Mouse (Mus musculus): ENCODE measurements around the gene Ankrd63.

Gene Ankrd63

DNA sequence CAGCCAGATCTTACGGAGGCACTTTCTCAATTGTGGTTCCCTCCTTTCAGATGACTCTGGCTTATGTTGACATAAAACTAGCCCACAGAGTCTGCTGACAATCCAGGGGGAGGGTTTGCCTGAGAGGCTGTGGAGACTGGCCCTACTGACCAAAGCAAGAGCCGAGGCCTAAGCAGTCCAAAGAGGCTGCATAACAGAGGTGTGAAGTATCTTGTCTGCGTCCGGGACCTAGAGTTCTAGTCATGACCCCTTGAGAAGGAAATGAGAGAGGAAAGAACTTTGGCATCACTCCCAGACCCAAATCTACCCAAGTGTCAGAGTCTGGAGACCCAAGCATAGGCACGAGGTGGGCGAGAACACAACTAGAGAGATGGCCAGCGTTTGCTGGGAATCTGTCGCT is 17.1 kb downstream of the Ankrd63 start:
- DNase-seq = no peak

- no peak for DNase-seq
Measured at GRCm38 (mm10) chr2:118685088-118685487, 18.7 kb downstream of the Ankrd63 start.

DNA sequence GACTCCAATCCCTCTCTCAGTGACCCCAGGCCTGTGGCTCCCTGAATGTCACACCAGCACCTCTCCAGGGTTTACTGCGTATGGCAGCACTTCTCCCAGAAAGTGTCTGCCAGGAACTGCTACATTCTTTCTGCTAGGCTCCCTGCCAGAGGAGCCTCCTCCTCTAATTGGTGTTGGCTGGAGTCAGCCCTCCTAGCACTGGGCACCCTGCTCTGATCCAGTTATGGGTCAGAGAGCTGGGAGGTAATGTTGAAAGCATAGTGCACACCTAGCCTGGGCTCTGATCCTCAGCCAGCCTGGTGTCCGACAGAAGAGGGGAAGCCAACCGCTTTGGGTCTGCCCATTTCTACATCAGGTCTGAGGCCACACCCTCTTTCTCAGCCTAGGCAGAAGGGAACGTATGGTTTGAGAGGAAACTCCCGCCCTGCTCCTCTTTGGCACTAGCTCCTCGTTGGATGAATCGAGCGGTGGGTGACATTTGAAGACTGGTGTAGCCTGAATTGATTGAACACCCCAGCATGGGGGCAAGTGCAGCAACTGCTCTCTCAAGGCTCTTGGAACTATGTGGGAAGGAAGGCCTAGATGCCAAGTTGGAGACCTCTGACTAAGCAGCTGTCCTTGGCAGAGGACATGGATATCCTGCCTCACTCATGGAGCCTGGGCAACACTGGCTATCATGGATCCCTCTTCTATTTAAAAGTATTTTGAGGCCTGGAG is 21.1 kb downstream of the Ankrd63 start:
- DNase-seq = no peak

GRCm38 (mm10) chr2:118680926-118681325 is 22.8 kb downstream of the Ankrd63 start:
- no peak for DNase-seq

GRCm38 (mm10) chr2:118679577-118679976 is 24.2 kb downstream of the Ankrd63 start:
- no peak for DNase-seq

DNA sequence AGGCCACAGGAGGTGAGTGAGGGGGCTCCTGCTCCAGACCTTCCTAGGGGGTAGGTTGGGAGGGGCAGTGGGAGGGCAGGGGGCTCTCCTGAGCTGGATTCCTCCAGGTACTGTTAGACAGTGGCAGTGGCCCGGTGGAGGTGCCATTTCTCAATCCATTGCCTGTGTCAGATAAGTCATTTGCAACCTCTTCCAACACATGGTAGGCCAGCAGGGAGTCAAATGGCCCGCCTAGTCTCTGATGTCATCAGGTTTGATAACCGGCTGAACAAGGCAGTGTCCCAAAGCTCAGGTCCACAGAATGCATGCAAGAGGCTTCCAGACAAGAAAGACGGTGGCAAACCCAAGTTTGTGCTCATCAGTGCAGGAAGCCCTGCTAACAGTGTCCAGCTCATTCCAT is 25.9 kb downstream of the Ankrd63 start:
- DNase-seq = no peak

DNA sequence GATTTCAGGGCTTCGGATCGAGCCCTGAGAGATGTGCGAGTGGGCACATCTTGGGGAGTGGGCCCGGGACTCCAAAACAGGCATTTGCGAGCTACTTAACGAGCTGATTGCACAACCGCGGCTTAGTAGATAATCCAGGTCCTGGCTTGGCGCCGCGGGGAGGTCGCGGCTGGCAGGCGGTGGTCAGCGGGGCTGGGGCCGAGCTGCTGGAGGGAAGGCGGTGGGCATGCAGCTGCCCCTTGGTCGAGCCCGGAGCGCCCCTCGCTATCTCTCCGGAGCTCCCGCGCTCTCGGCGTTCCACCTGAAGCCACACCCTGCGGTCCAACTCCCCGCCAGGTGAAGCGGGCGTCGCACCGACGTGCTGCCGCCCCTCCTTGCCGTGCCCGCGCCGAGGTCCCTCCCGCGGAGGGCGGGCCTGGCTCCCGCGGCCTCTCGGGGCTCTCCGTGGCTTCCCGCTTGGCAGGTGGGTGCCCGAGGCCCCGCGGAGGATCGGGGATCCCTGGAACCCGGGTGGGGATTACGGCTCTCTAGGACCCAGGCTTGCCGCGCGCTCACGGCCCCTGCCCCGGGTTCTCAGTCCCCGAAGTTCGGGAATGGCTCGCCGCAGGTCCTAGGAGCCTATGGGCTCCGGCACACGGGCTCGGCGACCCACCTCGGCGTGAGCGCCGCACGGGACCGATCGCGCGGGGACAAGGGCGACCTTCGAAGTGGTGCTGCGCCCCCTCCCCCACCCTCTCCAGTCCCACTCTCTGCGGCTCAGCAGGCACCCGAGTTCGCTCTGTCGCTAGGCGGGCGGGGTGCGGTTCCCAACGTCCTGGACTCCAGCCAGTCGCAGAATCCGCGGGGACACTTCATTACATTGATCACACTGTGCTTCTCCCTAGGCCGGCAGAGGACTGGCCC is 26.7 kb downstream of the Ankrd63 start:
- DNase-seq = peak; percentile 54

- no peak for DNase-seq
Measured at GRCm38 (mm10) chr2:118674500-118674899, 29.3 kb downstream of the Ankrd63 start.

GRCm38 (mm10) chr2:118673686-118674465 is 29.9 kb downstream of the Ankrd63 start:
- DNase-seq = no peak

DNA sequence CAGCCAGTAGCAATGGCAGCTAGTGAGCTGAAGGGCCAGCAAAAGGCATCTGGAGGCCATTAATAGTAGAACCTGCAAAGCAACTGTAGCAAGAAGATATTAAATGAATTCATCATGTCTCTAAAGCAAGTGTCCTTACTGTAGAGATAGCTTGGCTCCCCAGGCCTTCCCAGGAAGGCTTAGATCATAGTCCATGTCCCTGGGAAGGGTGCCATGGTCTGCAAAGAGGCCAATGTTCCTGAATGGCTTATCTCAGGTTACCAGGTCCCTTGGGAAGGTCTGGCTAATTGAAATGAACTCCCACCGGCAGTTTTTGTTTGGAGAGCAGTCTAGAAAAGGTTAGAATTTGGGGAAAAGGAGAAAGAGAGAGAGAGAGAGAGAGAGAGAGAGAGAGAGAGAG is 32.0 kb downstream of the Ankrd63 start:
- DNase-seq = no peak

- no peak for DNase-seq
Measured at GRCm38 (mm10) chr2:118669785-118670184, 34.0 kb downstream of the Ankrd63 start.

DNA sequence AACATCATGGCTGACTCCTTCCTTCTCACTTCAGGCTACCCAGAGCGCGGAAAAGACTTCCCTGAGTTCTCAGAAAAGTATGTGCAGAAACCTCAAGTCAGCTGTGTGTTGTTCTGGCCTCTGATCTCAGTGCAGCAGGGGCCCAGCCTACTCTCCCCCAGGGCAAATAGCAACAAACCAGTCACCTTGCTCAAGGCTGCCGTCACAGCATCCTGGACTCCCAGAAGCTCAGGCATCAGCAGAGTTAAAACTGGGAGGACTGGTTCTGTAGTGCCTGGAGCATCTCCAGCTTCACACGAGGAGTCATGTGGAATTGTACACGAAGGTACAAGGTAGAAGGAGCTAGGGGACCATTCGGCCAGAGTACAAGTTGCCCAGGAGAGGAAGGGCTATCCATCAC is 34.5 kb downstream of the Ankrd63 start:
- DNase-seq = no peak

GRCm38 (mm10) chr2:118667181-118667580 is 36.6 kb downstream of the Ankrd63 start:
- no peak for DNase-seq

DNA sequence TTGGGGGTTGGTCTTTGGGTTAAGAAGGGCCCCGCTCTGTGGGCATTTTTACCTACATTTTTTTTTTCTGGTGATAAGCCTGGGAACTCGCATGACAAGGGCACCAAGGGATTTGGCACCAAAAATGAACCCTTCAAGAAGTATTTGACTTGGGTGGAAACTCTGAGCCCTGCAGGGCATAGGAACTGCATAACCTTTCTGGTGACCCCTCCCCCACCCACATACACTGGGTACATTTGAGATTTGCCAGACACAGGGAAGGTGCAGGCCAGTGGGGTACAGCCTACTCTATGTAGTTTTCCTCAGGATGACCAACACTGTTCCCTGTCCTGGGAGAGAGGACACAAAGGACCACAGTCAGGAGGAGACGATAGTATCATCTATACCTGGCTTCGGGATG is 38.1 kb downstream of the Ankrd63 start:
- no peak for DNase-seq

DNA sequence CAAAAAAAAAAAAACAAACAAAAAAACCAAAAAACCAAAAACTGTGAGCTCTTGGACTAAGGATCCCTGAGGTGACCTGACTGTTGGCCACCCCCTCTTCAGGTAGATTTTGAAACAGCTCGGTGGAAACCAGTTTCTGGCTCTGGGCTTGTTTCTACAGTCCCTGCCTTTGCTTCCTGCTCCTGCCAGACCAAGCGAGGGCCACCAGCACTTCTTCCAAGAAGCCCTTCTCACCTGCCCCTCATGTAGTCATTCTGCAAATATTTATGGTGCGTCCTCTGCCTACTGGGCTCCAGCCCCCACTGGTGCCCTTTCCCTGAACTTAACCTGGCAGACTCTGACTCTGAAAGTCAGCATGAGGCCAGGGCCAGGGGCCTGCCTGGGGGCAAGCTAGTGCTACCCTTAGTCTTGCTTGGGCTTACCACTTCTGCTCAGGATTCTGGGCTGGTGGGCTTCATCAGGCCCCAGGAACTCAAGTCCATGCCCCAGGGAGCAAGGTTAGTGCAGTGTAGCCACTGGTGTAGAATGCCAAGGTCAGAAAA is 38.7 kb downstream of the Ankrd63 start:
- DNase-seq = no peak

GRCm38 (mm10) chr2:118663804-118664766 is 39.7 kb downstream of the Ankrd63 start:
- DNase-seq = no peak

DNA sequence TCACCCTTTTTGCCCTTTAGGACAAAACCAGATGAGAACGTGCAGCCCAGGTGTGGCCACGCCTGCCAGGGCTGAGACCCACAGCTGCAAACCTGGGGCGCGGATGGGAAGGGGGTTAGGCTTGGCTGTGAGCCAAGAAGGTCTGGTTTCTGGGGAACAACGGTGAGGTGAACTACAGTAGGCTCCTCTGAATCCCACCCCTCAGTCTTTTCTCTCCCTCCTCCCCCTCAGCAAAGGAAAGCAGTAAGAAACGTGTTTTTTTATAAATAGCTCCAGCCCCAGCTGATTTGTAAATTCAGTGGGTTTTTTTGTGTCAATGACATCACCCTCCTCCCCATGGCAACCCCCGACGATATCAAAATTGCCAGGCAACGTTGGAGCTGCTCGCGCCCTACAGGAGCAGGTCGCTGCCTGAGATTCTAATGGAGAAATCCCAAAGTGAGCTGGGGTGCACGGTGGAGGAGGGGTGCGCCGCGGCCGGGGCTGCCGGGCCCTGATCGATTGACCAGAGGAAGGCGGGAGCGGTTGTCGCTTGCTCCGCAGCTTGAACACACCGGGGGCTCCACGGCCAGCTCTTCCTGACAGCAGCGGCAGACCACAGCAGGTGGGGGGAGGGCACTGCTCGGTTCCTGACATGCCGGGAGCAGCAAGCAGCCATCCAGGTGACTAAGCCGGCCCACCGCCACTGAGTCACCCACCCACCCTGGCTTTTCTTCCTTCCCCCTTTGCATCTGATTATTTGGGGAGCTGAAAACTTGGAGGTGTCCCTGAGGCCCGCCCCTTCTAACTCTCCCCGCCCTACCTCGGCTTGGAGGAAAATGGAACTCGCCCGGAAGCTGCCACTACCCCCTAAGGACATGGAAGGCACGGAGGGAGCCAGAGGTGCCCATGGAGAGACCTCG is 40.6 kb downstream of the Ankrd63 start, which contains the start of gene Pak6:
Pak6 (plus strand) TSS at position 402 of the 902 bp plus-strand sequence.
- DNase-seq = no peak

DNA sequence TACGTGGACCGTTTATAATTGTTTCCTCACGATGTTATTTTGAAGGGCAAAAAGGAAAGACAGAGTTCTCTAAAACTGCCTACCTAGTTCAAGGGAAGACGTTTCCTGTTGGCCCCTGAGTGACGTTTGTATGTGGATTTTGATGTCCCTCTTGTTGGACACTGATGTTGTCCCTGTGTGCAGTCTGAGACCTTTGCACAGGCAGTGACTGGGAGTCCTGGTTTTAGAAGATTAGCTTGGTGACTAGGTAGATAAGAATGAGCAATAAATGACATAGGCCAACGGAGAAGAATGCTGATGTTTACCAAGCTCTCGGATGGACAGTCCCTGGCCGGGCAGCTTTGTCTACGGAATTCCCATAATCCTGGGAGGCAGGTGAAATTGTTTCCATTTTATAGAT is 41.9 kb downstream of the Ankrd63 start:
- DNase-seq = no peak

DNA sequence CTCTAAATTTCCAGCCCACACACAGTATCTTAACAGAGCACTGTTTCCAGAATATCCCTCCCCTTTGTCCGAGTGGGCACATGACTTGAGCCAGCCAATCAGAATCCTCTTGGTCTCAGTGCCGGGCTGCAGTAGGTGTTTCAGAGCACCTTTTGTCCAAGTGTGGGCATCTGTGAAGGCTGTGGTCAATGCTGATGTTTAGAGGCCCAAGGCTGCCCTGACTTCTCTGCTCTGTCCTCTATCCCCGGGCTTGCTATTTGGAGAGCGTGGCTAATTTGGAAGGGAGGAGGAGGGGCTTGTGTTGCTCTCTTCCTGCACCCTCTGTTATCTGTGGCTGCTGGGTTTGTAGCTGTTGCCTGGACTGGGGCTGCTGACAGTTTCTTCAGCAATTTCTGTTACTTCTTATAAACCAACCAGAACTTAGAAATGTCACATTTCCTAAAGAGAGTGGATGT is 43.7 kb downstream of the Ankrd63 start:
- no peak for DNase-seq

- DNase-seq = no peak
Measured at GRCm38 (mm10) chr2:118659493-118659892, 44.3 kb downstream of the Ankrd63 start.

GRCm38 (mm10) chr2:118659077-118659476 is 44.7 kb downstream of the Ankrd63 start:
- peak; percentile 54 for DNase-seq
